Comparison of ENCODE assay signal across 11 mouse cellular contexts in genomic region chr17:28694832-28695231, GRCm38 (mm10). TPM values are rescaled to one million over a fixed set of nuclear protein-coding genes. Genes with fewer than 3 reads are reported as not detected.
"Had no signal": no experiment of that assay in that cellular context is flagged by ENCODE, and none has a peak within 500 bp of the region (broad histone marks: within the 10 kb centered on the region; RNA-seq: fewer than 3 reads in every experiment).

No protein-coding gene starts in this region.

- H3K27me3 ChIP-seq: kidney, embryonic 15.5 days; limb, embryonic 15.5 days; neural tube, embryonic 12.5 days had no signal

- H3K9me3 ChIP-seq: kidney, embryonic 15.5 days; limb, embryonic 15.5 days; midbrain, embryonic 10.5 days; neural tube, embryonic 12.5 days had no signal

- H3K27ac ChIP-seq: kidney, embryonic 15.5 days; limb, embryonic 15.5 days; midbrain, embryonic 10.5 days; neural tube, embryonic 12.5 days; stomach, postnatal 0 days had no signal

- DNase-seq: lung, embryonic 14.5 days; lung, postnatal 14 days; midbrain, embryonic 14.5 days had no signal

- H3K36me3 ChIP-seq: kidney, embryonic 15.5 days; limb, embryonic 15.5 days; midbrain, embryonic 10.5 days; neural tube, embryonic 12.5 days had no signal

- ATAC-seq: inflammation-experienced regulatory T-cells, adult 6 months; intestine, postnatal 0 days had no signal

- H3K9ac ChIP-seq: kidney, embryonic 15.5 days; limb, embryonic 15.5 days; lung, embryonic 14.5 days; neural tube, embryonic 12.5 days had no signal

- H3K4me3 ChIP-seq: kidney, embryonic 15.5 days; limb, embryonic 15.5 days; midbrain, embryonic 10.5 days; myocyte; neural tube, embryonic 12.5 days had no signal

RNA-seq across cellular contexts. Expression of gene Slc26a8, which starts 4.8 kb away (rescaled TPM):
- polyA plus RNA-seq: myocyte had no signal

RNA-seq across cellular contexts. Expression of gene AC170998.1, which starts 31.1 kb away (rescaled TPM):
- polyA plus RNA-seq: myocyte had no signal
